Mouse (Mus musculus) megakaryocyte progenitor cell, adult 5-6 weeks (primary cell): ENCODE measurements around the gene Mapk10. TPM values are rescaled to one million over a fixed set of nuclear protein-coding genes. Genes with fewer than 3 reads are reported as not detected.

Experiments
- ATAC-seq: replicated peaks from 2 replicates; pipeline ENCODE4 v1.8.0; 2016; ENCODE audit warnings: mild to moderate bottlenecking, moderate TSS enrichment, inconsistent platforms; ENCODE audit not compliant: poor library complexity
- total RNA-seq, 2 experiments: library from RNA; stranded (forward) in 1 of 2; stranded (reverse) in 1 of 2; fragments of 157-497, 149-512 nt in 1 of 2; fragments of 200-1000 nt in 1 of 2; gene quantifications; 2 replicates each; pipeline versions ENCODE4 v1.2.3 to v1.2.4; 2015 to 2017

The Mapk10 gene
- total RNA-seq (2015): not detected in 2 replicates
- not detected in 2 replicates for total RNA-seq (2017)

DNA sequence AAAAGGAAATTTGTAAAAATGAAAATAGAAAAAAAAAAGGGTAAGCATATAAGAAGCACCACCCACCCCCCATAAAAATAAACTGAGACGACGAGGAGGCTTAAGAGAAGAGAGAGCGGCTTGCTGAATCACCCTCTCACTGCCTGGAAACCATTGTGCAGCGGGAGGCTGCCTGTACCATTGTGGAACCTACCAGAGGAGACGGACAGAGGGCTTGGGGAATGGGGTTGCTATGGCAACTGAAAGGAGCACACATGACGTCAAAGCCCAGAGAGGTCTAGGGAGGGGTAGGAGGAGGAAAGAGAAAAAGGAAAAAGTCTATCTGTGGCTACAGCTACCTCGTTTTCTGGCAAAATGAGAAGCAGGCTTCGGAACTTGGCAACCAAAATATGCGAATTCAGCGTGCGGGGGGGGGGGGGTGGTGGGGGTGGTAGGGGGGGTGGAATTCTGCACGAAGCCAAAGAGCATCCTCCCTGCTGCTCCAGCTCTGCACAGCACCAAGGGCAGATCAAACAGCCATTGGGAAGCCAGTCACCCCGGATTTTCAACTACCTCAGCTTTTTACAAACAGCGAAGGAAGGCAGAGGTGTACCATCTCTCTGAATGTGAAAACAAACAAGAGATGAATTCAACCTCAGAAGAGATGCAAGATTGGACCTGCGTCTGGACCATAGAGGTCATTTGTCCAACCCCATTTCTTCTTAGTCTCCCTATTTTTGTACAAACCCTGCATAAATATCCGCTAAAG lies at the start of gene Mapk10:
Gene Mapk10, minus strand, starts transcription at position 234 of the 748 bp plus-strand sequence.
- no peak for ATAC-seq

DNA sequence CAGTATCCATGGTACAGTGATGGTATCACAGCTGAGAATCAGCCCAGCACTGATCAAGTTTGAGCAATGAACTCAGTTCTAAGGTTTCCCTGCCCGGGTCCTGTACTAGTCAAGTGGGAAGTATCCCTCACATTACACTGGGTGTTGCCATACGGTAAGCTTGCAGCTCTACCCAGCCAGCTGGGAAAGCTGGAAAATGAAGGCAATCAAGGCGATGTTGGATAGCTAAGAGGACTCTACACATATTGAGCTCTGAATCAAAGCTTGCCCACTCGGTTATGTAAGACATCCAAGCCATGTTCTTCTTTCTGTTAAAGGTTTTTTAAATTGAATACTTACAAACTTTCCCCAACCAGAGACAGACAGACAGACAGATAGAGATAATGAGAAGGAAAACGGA lies 45.0 kb upstream of the Mapk10 start:
- ATAC-seq: no peak

DNA sequence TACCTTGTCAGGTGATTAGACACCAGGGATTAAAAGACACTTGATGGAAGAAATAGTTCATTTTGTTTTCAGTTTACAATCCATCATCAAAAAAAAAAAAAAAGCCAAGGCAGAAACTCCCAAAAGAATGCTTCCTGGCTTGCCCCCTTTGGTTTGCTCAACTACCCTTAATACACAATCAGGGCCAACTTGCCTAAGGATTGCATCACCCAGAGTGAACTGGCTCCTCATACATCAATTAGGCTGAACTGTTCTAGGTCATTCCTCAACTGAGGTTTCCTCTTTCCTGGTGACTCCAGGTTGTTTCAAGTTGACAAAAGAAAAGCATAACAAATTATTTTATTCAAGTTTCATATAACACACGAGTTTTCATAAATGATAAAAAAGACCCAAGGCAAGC lies 31.3 kb upstream of the Mapk10 start:
- no peak for ATAC-seq

DNA sequence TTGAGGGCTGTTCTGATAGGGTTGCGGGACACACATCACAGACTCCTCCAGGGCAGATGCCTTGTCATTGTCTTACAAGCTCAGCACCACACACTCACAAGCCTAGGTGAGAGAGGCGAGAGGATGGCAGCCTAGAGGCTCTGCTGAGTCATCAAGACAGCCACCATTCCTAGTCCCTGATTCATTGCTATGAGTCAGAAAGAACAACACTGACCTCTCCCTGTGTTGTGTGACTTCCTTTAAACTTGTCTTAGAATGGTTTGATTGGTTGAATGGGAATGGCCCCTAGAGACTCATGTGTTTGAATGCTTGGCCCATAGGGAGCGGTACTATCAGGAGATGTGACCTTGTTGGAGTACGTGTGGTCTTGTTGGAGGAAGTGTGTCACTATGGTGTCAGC lies 20.7 kb upstream of the Mapk10 start:
- ATAC-seq: no peak

GRCm38 (mm10) chr5:103230334-103230733 lies 19.2 kb upstream of the Mapk10 start:
- ATAC-seq: no peak

GRCm38 (mm10) chr5:103229321-103229720 lies 18.2 kb upstream of the Mapk10 start:
- no peak for ATAC-seq

- ATAC-seq: no peak
These were observed 10.9 kb upstream of the Mapk10 start for GRCm38 (mm10) chr5:103221997-103222396.

- no peak for ATAC-seq
These were observed 490 bp downstream of the Mapk10 start for GRCm38 (mm10) chr5:103210644-103211043.

GRCm38 (mm10) chr5:103210018-103210417 lies 1.1 kb downstream of the Mapk10 start:
- ATAC-seq: no peak

DNA sequence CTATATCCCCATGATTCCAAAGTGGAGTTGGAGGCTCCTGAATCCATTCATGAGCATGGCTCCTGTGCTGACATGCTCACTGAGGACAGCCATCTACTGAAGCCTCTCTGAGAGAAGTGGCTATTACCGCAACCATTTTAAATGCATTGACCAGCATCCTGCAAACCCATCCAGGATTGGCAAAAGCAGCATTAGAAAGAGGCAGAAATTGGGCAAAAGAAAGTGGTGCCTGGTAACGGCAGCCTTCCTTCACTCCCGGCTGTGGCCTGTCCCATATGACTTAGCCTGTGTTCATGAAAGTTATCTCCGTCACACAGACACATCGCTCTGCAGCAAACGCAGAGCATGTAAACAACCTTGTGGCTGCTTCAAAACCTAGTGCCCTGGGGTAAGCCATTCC lies 1.6 kb downstream of the Mapk10 start:
- ATAC-seq: no peak

DNA sequence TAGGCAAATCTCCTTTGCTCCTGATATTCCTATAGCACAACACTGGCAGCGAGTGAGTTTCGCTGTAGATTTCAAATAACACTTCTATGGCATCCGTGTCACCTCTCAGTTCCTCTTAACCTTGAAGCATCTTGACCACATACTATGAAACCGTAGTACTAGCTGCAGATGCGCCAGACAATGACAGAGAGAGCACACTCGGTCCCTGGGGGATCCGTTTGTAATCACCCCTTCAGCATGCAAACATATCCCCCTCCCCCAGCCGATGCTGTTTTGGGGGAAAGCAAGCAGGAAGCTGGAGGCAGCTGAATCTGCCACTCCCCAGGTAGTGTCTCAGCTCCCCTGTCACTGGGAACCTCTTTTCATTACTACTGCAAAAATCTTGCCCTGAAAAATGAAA lies 2.3 kb downstream of the Mapk10 start:
- ATAC-seq: no peak

DNA sequence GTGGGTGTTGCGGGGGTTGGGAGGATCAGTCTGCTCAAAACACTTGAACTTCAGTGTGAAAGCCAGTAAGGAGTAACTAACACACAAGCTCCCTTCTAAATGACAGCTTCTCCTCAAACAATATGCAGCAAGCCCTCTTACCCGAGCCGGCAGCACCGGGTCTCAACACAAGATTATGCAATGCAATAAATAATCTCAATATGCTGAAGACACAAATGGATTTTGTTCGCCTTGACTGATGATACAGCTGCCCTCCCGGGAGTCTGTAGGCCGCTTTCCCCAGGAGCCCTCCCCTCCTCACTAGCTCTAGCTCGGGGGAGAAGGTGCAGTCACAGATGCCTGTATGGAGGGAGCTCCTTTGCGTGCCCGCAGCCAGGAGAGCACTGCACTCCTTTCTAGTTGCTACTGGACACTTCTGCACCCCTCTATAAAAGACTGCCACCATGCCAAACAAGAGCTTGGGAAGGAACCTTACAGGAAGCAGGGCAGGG lies 3.1 kb downstream of the Mapk10 start:
- no peak for ATAC-seq

- no peak for ATAC-seq
These were observed 13.3 kb downstream of the Mapk10 start for GRCm38 (mm10) chr5:103197796-103198325.

GRCm38 (mm10) chr5:103194549-103194948 lies 16.6 kb downstream of the Mapk10 start:
- no peak for ATAC-seq

DNA sequence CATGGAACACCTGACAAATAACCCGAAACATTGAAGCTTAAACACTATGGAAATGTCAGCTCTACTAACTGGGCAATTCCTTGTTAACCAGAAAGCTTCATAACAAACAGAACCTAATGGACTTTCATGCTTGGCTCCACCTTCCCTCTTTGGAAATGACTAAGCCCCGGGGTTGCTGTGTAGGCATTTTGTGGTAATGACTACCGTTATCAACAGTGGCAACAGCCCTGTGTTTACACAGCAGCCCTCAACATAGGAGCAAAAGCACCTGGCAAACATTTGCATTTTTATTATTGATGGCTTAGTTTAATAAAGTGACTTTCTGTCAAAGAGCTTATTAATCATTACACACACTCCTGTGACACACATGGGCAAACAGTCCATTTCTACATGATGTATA lies 17.4 kb downstream of the Mapk10 start:
- ATAC-seq: no peak

DNA sequence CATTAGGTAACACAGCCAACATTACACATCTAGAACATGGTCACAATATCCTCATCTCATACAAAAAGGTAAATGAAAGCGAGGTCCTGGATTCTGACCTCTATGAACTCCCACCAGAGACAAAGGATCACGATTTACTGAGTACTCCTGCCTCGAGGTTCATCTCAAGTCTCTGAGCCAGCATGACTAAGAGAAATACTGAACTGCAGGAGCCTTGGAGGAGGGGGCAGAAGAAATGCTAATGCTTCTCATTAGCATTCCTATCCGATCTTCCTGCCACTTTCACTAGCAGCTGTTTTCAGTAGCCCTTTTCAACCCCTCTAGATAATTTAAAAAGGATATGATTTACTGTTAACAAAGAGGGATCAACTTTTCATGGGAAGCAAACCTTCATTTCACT lies 19.6 kb downstream of the Mapk10 start:
- ATAC-seq: no peak

GRCm38 (mm10) chr5:103184256-103184655 lies 26.9 kb downstream of the Mapk10 start:
- no peak for ATAC-seq

DNA sequence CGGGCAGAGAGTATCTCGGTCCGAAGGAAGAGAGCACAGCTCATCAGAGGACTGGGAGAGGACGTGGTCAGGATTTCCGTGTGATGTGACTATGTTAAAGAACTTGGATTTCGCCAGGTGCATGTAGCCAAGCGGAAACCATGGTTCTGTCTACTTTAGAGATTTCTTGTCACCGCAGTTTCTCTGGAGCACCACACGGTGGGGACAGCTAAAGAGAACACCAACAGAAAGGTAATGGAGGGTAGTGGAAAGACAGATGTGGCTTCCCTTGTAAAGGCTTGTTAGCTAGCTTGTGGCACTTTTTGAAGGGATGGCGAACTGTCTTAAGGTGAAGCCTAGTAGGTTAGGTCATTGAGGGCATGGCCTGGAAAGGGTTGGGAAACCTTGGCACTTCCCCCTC lies 29.5 kb downstream of the Mapk10 start:
- no peak for ATAC-seq

DNA sequence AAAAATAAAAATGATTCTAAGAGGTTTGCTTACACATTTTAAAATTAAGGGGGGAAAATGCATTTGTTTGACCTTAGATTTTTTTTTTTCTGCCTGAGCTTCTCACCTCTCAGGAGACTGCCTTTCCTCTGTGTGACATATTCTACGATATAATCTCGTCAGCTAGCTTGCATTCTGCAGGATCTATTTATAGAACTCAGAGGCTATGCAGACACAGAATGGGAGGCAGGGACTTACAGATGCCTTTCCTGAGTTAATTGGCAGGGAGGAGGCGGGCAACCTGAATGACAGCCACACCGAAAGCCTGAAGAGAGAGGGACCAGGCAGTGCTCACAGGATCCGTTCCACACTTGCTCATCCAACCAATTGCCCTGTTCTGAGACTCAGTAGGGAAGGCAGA lies 34.1 kb downstream of the Mapk10 start:
- ATAC-seq: no peak

DNA sequence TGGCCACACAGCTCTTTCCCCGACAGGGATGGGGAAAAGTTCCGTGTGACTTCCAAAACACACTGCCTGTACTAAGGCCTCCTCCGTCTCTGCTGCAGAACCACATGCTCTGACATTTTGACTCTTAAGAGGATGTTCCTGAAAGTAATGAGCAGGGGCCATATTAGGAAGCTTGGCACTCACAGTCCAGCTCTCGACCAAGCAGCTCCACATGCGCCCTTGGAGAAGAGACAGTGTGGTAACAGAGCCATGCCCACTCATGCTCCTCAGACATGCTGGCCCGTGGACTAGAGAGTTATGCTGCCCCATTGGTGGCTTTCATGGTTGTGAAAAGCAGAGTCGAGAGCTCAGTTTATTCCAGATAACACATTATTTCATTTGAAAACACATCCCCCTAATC lies 35.1 kb downstream of the Mapk10 start:
- ATAC-seq: no peak

DNA sequence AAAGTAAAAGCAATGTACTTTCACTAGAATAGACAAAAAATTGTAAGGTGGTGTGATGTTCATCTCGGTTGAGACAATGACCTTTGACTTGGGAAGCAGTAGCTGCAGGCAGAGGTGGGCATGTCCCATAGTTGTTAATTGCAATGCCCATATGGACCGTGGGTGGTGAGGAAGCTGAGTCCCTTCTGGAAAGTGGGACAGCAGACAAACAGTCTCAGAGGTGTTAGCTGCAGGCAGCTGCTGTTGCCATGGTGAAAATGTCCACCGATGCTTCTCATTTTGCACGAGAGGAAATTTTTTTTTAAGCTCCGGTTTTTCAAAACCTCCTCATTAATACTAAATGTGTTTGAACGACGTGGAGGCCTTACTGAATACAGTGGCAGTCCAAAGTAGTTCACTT lies 36.5 kb downstream of the Mapk10 start:
- no peak for ATAC-seq

DNA sequence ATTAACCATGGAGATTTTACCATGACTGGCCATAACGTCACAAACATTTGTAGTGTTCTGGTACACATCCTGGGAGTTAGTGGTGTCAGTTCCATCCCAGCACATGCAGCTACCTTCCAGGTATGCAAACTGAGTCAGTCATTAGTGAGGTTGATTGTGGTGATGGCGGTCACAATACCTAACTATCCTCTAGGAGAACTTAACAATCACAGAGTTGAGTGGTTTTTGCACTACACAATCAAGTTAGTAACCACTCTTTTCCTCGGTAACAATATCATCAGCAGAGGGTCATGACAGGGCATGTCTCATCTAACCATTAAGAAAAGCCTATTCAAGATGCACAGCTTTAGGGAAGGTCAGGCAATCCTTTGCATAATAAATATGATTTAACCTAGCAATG lies 39.9 kb downstream of the Mapk10 start:
- no peak for ATAC-seq

- no peak for ATAC-seq
These were observed 43.8 kb downstream of the Mapk10 start for GRCm38 (mm10) chr5:103167371-103167770.
